Mouse (Mus musculus) kidney, adult 2 months (tissue): Measurements from ENCODE around the gene Maml3. TPM values are rescaled to one million over a fixed set of nuclear protein-coding genes. Genes with fewer than 3 reads are reported as not detected.

Source experiments
- DNase-seq: peaks from one replicate; pipeline ENCODE4 v3.0.0; 2021
- H3K27ac ChIP-seq: fragments of 200-500 bp; 2 replicates; pipeline ENCODE4 v1.5.1; 2012; ENCODE audit warnings: low read depth, low read length, control low read depth, inconsistent platforms; ENCODE audit not compliant: insufficient read depth
- H3K27me3 ChIP-seq: fragments of 200-500 bp; replicated peaks from 2 replicates; pipeline ENCODE4 v1.6.1; 2012; ENCODE audit warnings: mild to moderate bottlenecking, moderate library complexity, low read length, inconsistent platforms; ENCODE audit not compliant: control insufficient read depth, insufficient read depth
- H3K36me3 ChIP-seq: fragments of 200-500 bp; 2 replicates; pipeline ENCODE4 v1.6.1; 2012; ENCODE audit warnings: mild to moderate bottlenecking, moderate library complexity, low read length, inconsistent platforms; ENCODE audit not compliant: control insufficient read depth, insufficient read depth
- H3K4me1 ChIP-seq: fragments of 200-500 bp; 2 replicates; pipeline ENCODE4 v1.6.1; 2011; ENCODE audit warnings: low read length; ENCODE audit not compliant: control insufficient read depth, insufficient read depth
- H3K4me3 ChIP-seq: fragments of 200-500 bp; 2 replicates; pipeline ENCODE4 v1.5.1; 2011; ENCODE audit warnings: mild to moderate bottlenecking, low read depth, low read length, control low read depth; ENCODE audit not compliant: insufficient read depth
- CTCF ChIP-seq: fragments of 200-500 bp; conservative IDR thresholded peaks from 2 replicates; pipeline ENCODE4 v1.5.1; 2011; ENCODE audit warnings: low read depth, mild to moderate bottlenecking, control low read depth, low read length, moderate library complexity, mixed read lengths; ENCODE audit not compliant: insufficient read depth, insufficient read length
- POLR2A ChIP-seq: fragments of 200-500 bp; IDR thresholded peaks from one replicate; pipeline ENCODE4 v1.6.1; 2011; ENCODE audit warnings: low read depth, low read length, control low read depth
- WGBS: fragments of 180-500 bp; shearing (Covaris S2); methylation state at CpG from one replicate; pipeline ENCODE4 v1.1.7; 2018; 5-methylcytosine and 5-hydroxymethylcytosine counted together
- polyA plus RNA-seq: library from polyadenylated mRNA; depleted of rRNA; stranded (reverse); fragments of >200 nt; gene quantifications from 2 replicates; pipeline ENCODE4 v1.2.3, GENCODE M21; 2012

The Maml3 gene
- polyA plus RNA-seq, 1 experiment = 3.6 TPM

- Histone ChIP-seq H3K27me3 (no peaks in the 10 kb centered on the region), H3K4me1 (no peaks in the 10 kb centered on the region), H3K27ac (no peak overlapping the region), H3K36me3 (no peaks in the 10 kb centered on the region), H3K4me3 (no peak overlapping the region)
- TF ChIP-seq POLR2A = no peak
- no peak for TF ChIP-seq CTCF
- 70% methylated on average over 4 of the region's 4 CpGs for WGBS
- no peak for DNase-seq
Measured at GRCm38 (mm10) chr3:52120858-52121257, 16.0 kb upstream of the Maml3 start.

- no peaks in the 10 kb centered on the region for H3K4me1 ChIP-seq
- DNase-seq = peak; percentile 53
- WGBS = 48% methylated on average over 7 of the region's 7 CpGs
- no peaks in the 10 kb centered on the region for H3K27me3 ChIP-seq
- no peak overlapping the region for H3K27ac ChIP-seq
- H3K36me3 ChIP-seq = no peaks in the 10 kb centered on the region
- no peak overlapping the region for H3K4me3 ChIP-seq
- no peak for TF ChIP-seq POLR2A
- no peak for TF ChIP-seq CTCF
Measured at GRCm38 (mm10) chr3:52119216-52119615, 14.3 kb upstream of the Maml3 start.

GRCm38 (mm10) chr3:52115421-52115820 is 10.5 kb upstream of the Maml3 start:
- Histone ChIP-seq H3K36me3 (no peaks in the 10 kb centered on the region), H3K4me1 (no peaks in the 10 kb centered on the region), H3K27me3 (no peaks in the 10 kb centered on the region), H3K4me3 (no peak overlapping the region), H3K27ac (no peak overlapping the region)
- TF ChIP-seq POLR2A (no peak), CTCF (no peak)
- DNase-seq = peak; percentile 12
- 68% methylated on average over 9 of the region's 9 CpGs for WGBS

- TF ChIP-seq CTCF (no peak), POLR2A (no peak)
- no peaks in the 10 kb centered on the region for H3K4me1 ChIP-seq
- no peak overlapping the region for H3K27ac ChIP-seq
- no peak overlapping the region for H3K4me3 ChIP-seq
- H3K36me3 ChIP-seq = no peaks in the 10 kb centered on the region
- no peaks in the 10 kb centered on the region for H3K27me3 ChIP-seq
- no peak for DNase-seq
Measured at GRCm38 (mm10) chr3:52108027-52108426, 3.2 kb upstream of the Maml3 start.

GRCm38 (mm10) chr3:52105156-52105555 is 280 bp upstream of the Maml3 start:
- Histone ChIP-seq H3K36me3 (no peaks in the 10 kb centered on the region), H3K27ac (no peak overlapping the region), H3K27me3 (no peaks in the 10 kb centered on the region), H3K4me3 (peak overlapping the region; percentile 78; the same call in 1 of the 2 replicates), H3K4me1 (no peaks in the 10 kb centered on the region)
- TF ChIP-seq POLR2A (no peak), CTCF (no peak)
- WGBS = 3% methylated on average over 20 of the region's 20 CpGs
- no peak for DNase-seq

GRCm38 (mm10) chr3:52104208-52104607 is 668 bp downstream of the Maml3 start:
- Histone ChIP-seq H3K4me3 (peak overlapping the region; percentile 78), H3K36me3 (no peaks in the 10 kb centered on the region), H3K27me3 (no peaks in the 10 kb centered on the region), H3K4me1 (no peaks in the 10 kb centered on the region), H3K27ac (peak overlapping the region; percentile 96)
- DNase-seq = no peak
- no peak for TF ChIP-seq POLR2A
- no peak for TF ChIP-seq CTCF
- WGBS = under 1% methylated on average over 16 of the region's 16 CpGs

GRCm38 (mm10) chr3:52103531-52104181 is 1.2 kb downstream of the Maml3 start:
- H3K27ac ChIP-seq = peak overlapping the region; percentile 96
- TF ChIP-seq POLR2A (no peak), CTCF (no peak)
- no peaks in the 10 kb centered on the region for H3K27me3 ChIP-seq
- WGBS = under 1% methylated on average over 55 of the region's 55 CpGs
- peak; percentile 56 for DNase-seq
- 0 out of 2 replicates have a peak, but pooled peaks cover 3% of the 10 kb centered on the region for H3K4me1 ChIP-seq
- no peaks in the 10 kb centered on the region for H3K36me3 ChIP-seq
- peak overlapping the region; percentile 78 for H3K4me3 ChIP-seq
